Mouse (Mus musculus) ovary, postnatal 10 days (tissue): ENCODE data around the gene Gm3252.
"Not testable (repeated sequence)": the region's sequence is repeated elsewhere in the genome, so short reads cannot be mapped to it uniquely, and the experiment has no call there.

ENCODE experiments used
- DNase-seq: peaks from one replicate; pipeline ENCODE4 v3.0.0; 2022; ENCODE audit warnings: low spot score

Gene Gm3252

DNA sequence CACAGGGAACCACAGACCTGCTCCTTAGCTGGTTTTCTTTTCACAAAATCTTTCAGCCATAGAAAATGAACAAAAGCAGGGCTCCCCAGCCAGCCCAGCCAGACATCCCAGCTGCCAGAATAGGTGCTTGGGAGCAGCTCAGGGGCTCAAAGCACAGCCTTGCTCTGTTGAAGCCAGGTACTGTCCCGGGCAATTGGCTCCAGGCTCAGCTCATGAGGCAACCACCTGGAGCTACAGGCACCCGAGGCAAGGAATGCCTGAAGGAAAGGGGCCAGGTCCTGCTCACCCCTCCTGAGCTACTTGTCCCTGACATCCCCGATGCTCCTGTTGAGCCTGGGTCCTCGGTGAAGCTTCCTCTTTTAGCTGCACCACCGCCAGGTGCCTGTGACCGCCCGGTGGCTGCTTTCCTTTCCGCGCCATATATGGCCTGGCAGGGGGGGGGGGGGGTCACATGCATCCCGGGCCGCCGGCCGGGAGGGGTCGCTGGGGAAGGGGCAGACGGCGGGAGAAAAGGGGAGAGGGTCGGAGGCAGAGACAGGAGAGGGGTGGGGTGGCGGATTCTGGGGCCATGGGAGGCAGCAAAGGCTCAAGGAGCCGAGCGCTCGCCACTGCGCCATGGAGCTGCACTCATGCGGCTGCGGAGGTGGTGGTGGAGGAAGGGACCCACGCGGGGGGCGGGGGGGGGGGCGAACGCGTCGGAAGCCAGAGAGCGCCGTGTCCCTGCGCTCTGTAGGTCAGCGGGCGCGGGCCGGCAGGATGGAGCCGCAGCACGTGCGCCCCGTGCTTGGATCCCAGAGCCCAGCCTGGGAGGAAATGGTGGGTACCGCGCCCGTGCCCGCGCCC, at the start of gene Gm3252:
Gene Gm3252 (plus strand): TSS at position 738 of the 843 bp plus-strand sequence.
- DNase-seq: not testable (repeated sequence)

DNA sequence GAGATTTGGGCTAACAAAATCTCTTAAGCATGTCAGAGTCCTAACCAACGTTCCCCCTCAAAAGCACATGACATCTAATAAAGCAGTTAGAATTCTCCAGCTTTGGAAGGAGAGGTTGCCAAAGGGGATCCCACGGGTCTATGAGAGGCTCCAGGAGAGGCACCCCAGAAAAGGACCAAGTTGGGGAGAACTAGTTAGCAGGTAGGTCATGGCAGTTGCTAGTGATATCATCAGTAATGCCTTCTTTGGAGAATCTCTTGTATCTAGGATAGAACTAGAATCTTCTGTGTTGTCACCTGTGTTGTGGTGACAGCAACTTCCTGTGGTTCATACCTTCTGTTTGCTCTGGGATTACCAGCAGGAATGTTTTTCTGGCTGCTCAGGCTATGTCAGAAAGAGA, 17.6 kb upstream of the Gm3252 start, which contains the start of gene Gm7876:
Gene Gm7876 (plus strand): TSS at position 301 of the 400 bp plus-strand sequence.
- not testable (repeated sequence) for DNase-seq

DNA sequence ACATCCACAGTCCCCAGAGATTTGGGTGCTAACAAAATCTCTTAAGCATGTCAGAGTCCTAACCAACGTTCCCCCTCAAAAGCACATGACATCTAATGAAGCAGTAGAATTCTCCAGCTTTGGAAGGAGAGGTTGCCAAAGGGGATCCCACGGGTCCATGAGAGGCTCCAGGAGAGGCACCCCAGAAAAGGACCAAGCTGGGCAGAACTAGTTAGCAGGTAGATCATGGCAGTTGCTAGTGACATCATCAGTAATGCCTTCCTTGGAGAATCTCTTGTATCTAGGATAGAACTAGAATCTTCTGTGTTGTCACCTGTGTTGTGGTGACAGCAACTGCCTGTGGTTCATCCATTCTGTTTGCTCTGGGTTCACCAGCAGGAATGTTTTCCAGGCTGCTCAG, 49.5 kb downstream of the Gm3252 start, which contains the start of gene Gm9602:
Gene Gm9602 (plus strand): TSS at position 301 of the 400 bp plus-strand sequence.
- not testable (repeated sequence) for DNase-seq
